Mouse (Mus musculus) liver, adult 2 months (tissue): ENCODE data around the gene Gpr158.

Experiments used
- CTCF ChIP-seq: fragments of 200-500 bp; IDR thresholded peaks from 2 replicates; pipeline ENCODE4 v1.5.1; 2011; ENCODE audit warnings: low read depth, low read length, control low read depth
- POLR2A ChIP-seq: fragments of 200-500 bp; IDR thresholded peaks from 2 replicates; pipeline ENCODE4 v1.6.1; 2011; ENCODE audit warnings: low read length, control low read depth; ENCODE audit not compliant: insufficient read depth; ENCODE audit errors: extremely low read depth

- TF ChIP-seq CTCF (no peak), POLR2A (no peak)
These were observed 72.3 kb downstream of the Gpr158 start for GRCm38 (mm10) chr2:21439626-21440025.
